13 mouse cellular contexts compared by ENCODE assay signal in genomic region chr15:10999832-11000231, GRCm38 (mm10). TPM values are rescaled to one million over a fixed set of nuclear protein-coding genes. Genes with fewer than 3 reads are reported as not detected.
DNase-seq lines count a peak whose midpoint lies in the region; ATAC-seq and TF ChIP-seq lines count a peak whose summit lies in the region.
"Had no signal": no experiment of that assay in that cellular context is flagged by ENCODE, and none has a peak within 500 bp of the region (broad histone marks: within the 10 kb centered on the region; RNA-seq: fewer than 3 reads in every experiment).

No protein-coding gene starts in this region.

- TF ChIP-seq CTCF in lung, embryonic 14.5 days (IDR thresholded peaks at IDR 0.05; ENCODE audit: low read depth) = no peak

- H3K27me3 ChIP-seq in heart, embryonic 13.5 days (replicated peaks) = no peaks in the 10 kb centered on the region
- H3K27me3 ChIP-seq in lung, embryonic 14.5 days (ENCODE audit: insufficient read depth, low read length) = no peaks in the 10 kb centered on the region
- H3K27me3 ChIP-seq in forebrain, embryonic 16.5 days (replicated peaks; ENCODE audit: control insufficient read depth, insufficient read depth, low read length) = no peaks in the 10 kb centered on the region
- no peaks in the 10 kb centered on the region for H3K27me3 ChIP-seq in neural tube, embryonic 14.5 days (ENCODE audit: control insufficient read depth, insufficient read depth, low read length)
- H3K27me3 ChIP-seq: liver, embryonic 15.5 days; midbrain, embryonic 12.5 days had no signal

- DNase-seq in heart, adult 11 months = no peak
- DNase-seq in lung, embryonic 14.5 days = peak; percentile 37
- DNase-seq in lung, adult 18-20 months = no peak
- DNase-seq in layer of hippocampus, postnatal 14 days (ENCODE audit: low spot score in 2 of 2) = no peak
- no peak for DNase-seq in gastrocnemius, postnatal 4 days (ENCODE audit: low spot score in 2 of 2)
- DNase-seq: cerebellum, adult 9-11 months had no signal

- ATAC-seq in heart, embryonic 13.5 days (ENCODE audit: extremely low read depth, insufficient number of reproducible peaks, low FRiP score, low TSS enrichment) = no peak
- ATAC-seq in lung, embryonic 14.5 days (ENCODE audit: insufficient read depth) = no peak
- peak; percentile 66 for ATAC-seq in forebrain, embryonic 16.5 days
- ATAC-seq in neural tube, embryonic 14.5 days (ENCODE audit: low read depth) = peak; percentile 69

- peak overlapping the region; percentile 44 for H3K4me2 ChIP-seq in heart, embryonic 13.5 days
- H3K4me2 ChIP-seq in lung, embryonic 14.5 days = peak overlapping the region; percentile 23; the same call in 1 of the 2 replicates
- no peak overlapping the region for H3K4me2 ChIP-seq in forebrain, embryonic 16.5 days (ENCODE audit: low read length)
- H3K4me2 ChIP-seq in neural tube, embryonic 14.5 days (ENCODE audit: low read depth, low read length) = no peak overlapping the region
- H3K4me2 ChIP-seq: liver, embryonic 15.5 days; midbrain, embryonic 12.5 days had no signal

- WGBS in heart, embryonic 13.5 days = 44% methylated on average over 5 of the region's 5 CpGs
- WGBS in lung, embryonic 14.5 days = 38% methylated on average over 5 of the region's 5 CpGs
- 53% methylated on average over 5 of the region's 5 CpGs for WGBS in forebrain, embryonic 16.5 days
- WGBS in neural tube, embryonic 14.5 days = 63% methylated on average over 5 of the region's 5 CpGs

- H3K9me3 ChIP-seq in heart, embryonic 13.5 days = no peaks in the 10 kb centered on the region
- H3K9me3 ChIP-seq in lung, embryonic 14.5 days (ENCODE audit: low read depth, low read length) = no peaks in the 10 kb centered on the region
- H3K9me3 ChIP-seq in forebrain, embryonic 16.5 days (ENCODE audit: control insufficient read depth, low read length) = no peaks in the 10 kb centered on the region
- no peaks in the 10 kb centered on the region for H3K9me3 ChIP-seq in neural tube, embryonic 14.5 days (ENCODE audit: control insufficient read depth, low read length)
- H3K9me3 ChIP-seq: liver, embryonic 15.5 days; midbrain, embryonic 12.5 days had no signal

- no peak overlapping the region for H3K27ac ChIP-seq in heart, embryonic 13.5 days (replicated peaks)
- no peak overlapping the region for H3K27ac ChIP-seq in lung, embryonic 14.5 days (ENCODE audit: low read depth)
- H3K27ac ChIP-seq in forebrain, embryonic 16.5 days (ENCODE audit: low read length) = no peak overlapping the region
- H3K27ac ChIP-seq in neural tube, embryonic 14.5 days (ENCODE audit: low read depth, low read length) = no peak overlapping the region
- H3K27ac ChIP-seq: liver, embryonic 15.5 days; midbrain, embryonic 12.5 days had no signal

- H3K4me1 ChIP-seq in heart, embryonic 13.5 days = no peaks in the 10 kb centered on the region
- no peaks in the 10 kb centered on the region for H3K4me1 ChIP-seq in lung, embryonic 14.5 days (ENCODE audit: insufficient read depth)
- no peaks in the 10 kb centered on the region for H3K4me1 ChIP-seq in forebrain, embryonic 16.5 days (replicated peaks; ENCODE audit: control insufficient read depth, insufficient read depth, low read length)
- H3K4me1 ChIP-seq in neural tube, embryonic 14.5 days (ENCODE audit: control insufficient read depth, insufficient read depth, low read length) = no peaks in the 10 kb centered on the region
- H3K4me1 ChIP-seq: liver, embryonic 15.5 days; midbrain, embryonic 12.5 days had no signal

- H3K36me3 ChIP-seq in heart, embryonic 13.5 days = peaks cover 11% of the 10 kb centered on the region
- H3K36me3 ChIP-seq in lung, embryonic 14.5 days (ENCODE audit: insufficient read depth) = 0 out of 2 replicates have a peak, but pooled peaks cover 5% of the 10 kb centered on the region
- no peaks in the 10 kb centered on the region for H3K36me3 ChIP-seq in forebrain, embryonic 16.5 days (ENCODE audit: control insufficient read depth, insufficient read depth)
- no peaks in the 10 kb centered on the region for H3K36me3 ChIP-seq in neural tube, embryonic 14.5 days (ENCODE audit: control insufficient read depth, insufficient read depth, low read length)
- H3K36me3 ChIP-seq: midbrain, embryonic 12.5 days had no signal

- peak overlapping the region; percentile 24; the same call in 1 of the 2 replicates for H3K4me3 ChIP-seq in heart, embryonic 13.5 days
- H3K4me3 ChIP-seq in lung, embryonic 14.5 days (ENCODE audit: low read depth, low read length) = no peak overlapping the region
- H3K4me3 ChIP-seq in forebrain, embryonic 16.5 days (replicated peaks; ENCODE audit: low read length) = no peak overlapping the region
- no peak overlapping the region for H3K4me3 ChIP-seq in neural tube, embryonic 14.5 days (ENCODE audit: low read depth, low read length)
- H3K4me3 ChIP-seq: liver, embryonic 15.5 days; midbrain, embryonic 12.5 days had no signal

- H3K9ac ChIP-seq in heart, embryonic 13.5 days = no peak overlapping the region
- H3K9ac ChIP-seq in lung, embryonic 14.5 days = no peak overlapping the region
- no peak overlapping the region for H3K9ac ChIP-seq in forebrain, embryonic 16.5 days (replicated peaks; ENCODE audit: low read depth, low read length)
- H3K9ac ChIP-seq in neural tube, embryonic 14.5 days (replicated peaks; ENCODE audit: low read depth, low read length) = no peak overlapping the region
- H3K9ac ChIP-seq: liver, embryonic 15.5 days; midbrain, embryonic 12.5 days had no signal

RNA-seq across cellular contexts. Expression of gene Slc45a2, which starts 0.7 kb away (rescaled TPM):
- polyA plus RNA-seq in heart, embryonic 13.5 days (2015; fragmentation: Nextera tagmentation; extraction: Ambion mirVana) = not detected in 2 replicates
- polyA plus RNA-seq in lung, embryonic 14.5 days (2014; fragmentation: Nextera tagmentation; extraction: Ambion mirVana) = not detected in 2 replicates
- 0.06 TPM in 1 of 2 replicates, not detected in the other for polyA plus RNA-seq in forebrain, embryonic 16.5 days (2015; fragmentation: Nextera tagmentation; extraction: Ambion mirVana)
- polyA plus RNA-seq in neural tube, embryonic 14.5 days (2014; fragmentation: Nextera tagmentation; extraction: Ambion mirVana) = 0.07 TPM in 1 of 2 replicates, not detected in the other
- not detected for total RNA-seq in layer of hippocampus, postnatal 14 days (2021)
- under 1 TPM in 1 of 2 experiments, not detected in 1; 0.13 TPM for total RNA-seq in gastrocnemius, postnatal 4 days (2021)
- total RNA-seq: adrenal gland, adult 18-20 months; left cerebral cortex, postnatal 25 days had no signal

RNA-seq across cellular contexts. Expression of gene Amacr, which starts 18.3 kb away (rescaled TPM):
- 12.1 and 14.6 TPM in 2 replicates for polyA plus RNA-seq in heart, embryonic 13.5 days (2015; fragmentation: Nextera tagmentation; extraction: Ambion mirVana)
- polyA plus RNA-seq in lung, embryonic 14.5 days (2014; fragmentation: Nextera tagmentation; extraction: Ambion mirVana) = 14.3 and 14.6 TPM in 2 replicates
- polyA plus RNA-seq in forebrain, embryonic 16.5 days (2015; fragmentation: Nextera tagmentation; extraction: Ambion mirVana) = 8.2 and 8.5 TPM in 2 replicates
- polyA plus RNA-seq in neural tube, embryonic 14.5 days (2014; fragmentation: Nextera tagmentation; extraction: Ambion mirVana) = 14.2 TPM in 2 replicates
- 1 to 10 TPM; 8.5 to 9.4 TPM for total RNA-seq in layer of hippocampus, postnatal 14 days (2021)
- total RNA-seq in gastrocnemius, postnatal 4 days (2021) = 10 to 100 TPM; 19.0 to 22.1 TPM

RNA-seq across cellular contexts. Expression of gene Rxfp3, which starts 38.0 kb away (rescaled TPM):
- 0.07 TPM in 1 of 2 replicates, not detected in the other for polyA plus RNA-seq in heart, embryonic 13.5 days (2015; fragmentation: Nextera tagmentation; extraction: Ambion mirVana)
- polyA plus RNA-seq in lung, embryonic 14.5 days (2014; fragmentation: Nextera tagmentation; extraction: Ambion mirVana) = 0.04 and 0.07 TPM in 2 replicates
- polyA plus RNA-seq in forebrain, embryonic 16.5 days (2015; fragmentation: Nextera tagmentation; extraction: Ambion mirVana) = 2.0 and 2.8 TPM in 2 replicates
- polyA plus RNA-seq in neural tube, embryonic 14.5 days (2014; fragmentation: Nextera tagmentation; extraction: Ambion mirVana) = 1.2 and 1.7 TPM in 2 replicates
- 1 to 10 TPM; 5.9 to 7.1 TPM for total RNA-seq in layer of hippocampus, postnatal 14 days (2021)
- under 1 TPM; 0.12 to 0.13 TPM for total RNA-seq in gastrocnemius, postnatal 4 days (2021)
- total RNA-seq: adrenal gland, adult 18-20 months had no signal

RNA-seq across cellular contexts. Expression of gene C1qtnf3, which starts 47.7 kb away (rescaled TPM):
- polyA plus RNA-seq in heart, embryonic 13.5 days (2015; fragmentation: Nextera tagmentation; extraction: Ambion mirVana) = 0.08 and 0.16 TPM in 2 replicates
- 0.14 and 0.35 TPM in 2 replicates for polyA plus RNA-seq in lung, embryonic 14.5 days (2014; fragmentation: Nextera tagmentation; extraction: Ambion mirVana)
- polyA plus RNA-seq in forebrain, embryonic 16.5 days (2015; fragmentation: Nextera tagmentation; extraction: Ambion mirVana) = 0.18 and 1.8 TPM in 2 replicates
- 21.2 and 23.6 TPM in 2 replicates for polyA plus RNA-seq in neural tube, embryonic 14.5 days (2014; fragmentation: Nextera tagmentation; extraction: Ambion mirVana)
- under 1 TPM in 1 of 2 experiments, not detected in 1; 0.53 TPM for total RNA-seq in layer of hippocampus, postnatal 14 days (2021)
- total RNA-seq in gastrocnemius, postnatal 4 days (2021) = 100 to 1,000 TPM in 1 of 2 experiments, 10 to 100 TPM in 1; 88.6 to 108 TPM
- total RNA-seq: left cerebral cortex, postnatal 25 days had no signal

Comparison
In these comparisons a context has a peak if more than half of its experiments do, and no peak if none do; other contexts are left out.
1. ATAC-seq: peak in forebrain, embryonic 16.5 days (single experiment) and neural tube, embryonic 14.5 days (single experiment); none in heart, embryonic 13.5 days (single experiment) and lung, embryonic 14.5 days (single experiment).
2. H3K4me2 ChIP-seq: peak in heart, embryonic 13.5 days (single experiment) and lung, embryonic 14.5 days (single experiment); none in forebrain, embryonic 16.5 days (single experiment) and neural tube, embryonic 14.5 days (single experiment).